Mouse (Mus musculus): ENCODE data around the gene Slc16a6. TPM values are rescaled to one million over a fixed set of nuclear protein-coding genes. Genes with fewer than 3 reads are reported as not detected.
A peak's percentile ranks its signal among the peaks of the same experiment; 100 is the strongest.

Slc16a6 gene
- polyA plus RNA-seq, 1 experiment from 2014 or later = 3.6 TPM

- no peaks in the 10 kb centered on the region for H3K9me3 ChIP-seq (replicated peaks)
- H3K27ac ChIP-seq = no peak overlapping the region
- peaks cover 10% of the 10 kb centered on the region; the same call in 1 of the 2 replicates for H3K27me3 ChIP-seq
- H3K36me3 ChIP-seq (ENCODE audit: poor library complexity, severe bottlenecking) = no peaks in the 10 kb centered on the region
- no peak overlapping the region for H3K9ac ChIP-seq
- H3K4me2 ChIP-seq = no peak overlapping the region
- no peak overlapping the region for H3K4me3 ChIP-seq
- 92% methylated on average over 5 of the region's 5 CpGs for WGBS
- no peak for ATAC-seq
- peaks cover 17% of the 10 kb centered on the region for H3K4me1 ChIP-seq
These were observed 5.3 kb downstream of the Slc16a6 start for GRCm38 (mm10) chr11:109468133-109468532.

- no peak overlapping the region for H3K4me3 ChIP-seq
These were observed 6.4 kb downstream of the Slc16a6 start for GRCm38 (mm10) chr11:109466987-109467386.

GRCm38 (mm10) chr11:109465068-109465467, 8.3 kb downstream of the Slc16a6 start:
- no peaks in the 10 kb centered on the region for H3K4me1 ChIP-seq
- no peak overlapping the region for H3K4me2 ChIP-seq
- H3K36me3 ChIP-seq (ENCODE audit: poor library complexity, severe bottlenecking) = no peaks in the 10 kb centered on the region
- no peak overlapping the region for H3K4me3 ChIP-seq
- 0 out of 2 replicates have a peak, but pooled peaks cover under 1% of the 10 kb centered on the region for H3K27me3 ChIP-seq
- H3K9me3 ChIP-seq (replicated peaks) = no peaks in the 10 kb centered on the region
- ATAC-seq = no peak
- 93% methylated on average over 4 of the region's 4 CpGs for WGBS
- H3K27ac ChIP-seq = no peak overlapping the region
- H3K9ac ChIP-seq = no peak overlapping the region

More at GRCm38 (mm10) chr11:109466987-109467386, 6.4 kb downstream of the Slc16a6 start:
- H3K36me3 ChIP-seq (ENCODE audit: poor library complexity, severe bottlenecking) = no peaks in the 10 kb centered on the region
- peaks cover 11% of the 10 kb centered on the region for H3K4me1 ChIP-seq
- H3K9ac ChIP-seq = no peak overlapping the region
- peaks cover 8% of the 10 kb centered on the region; the same call in 1 of the 2 replicates for H3K27me3 ChIP-seq
- H3K9me3 ChIP-seq (replicated peaks) = no peaks in the 10 kb centered on the region
- no peak for ATAC-seq
- no peak overlapping the region for H3K4me2 ChIP-seq
- no peak overlapping the region for H3K27ac ChIP-seq
- WGBS = 86% methylated on average over 8 of the region's 8 CpGs

GRCm38 (mm10) chr11:109460586-109460985, 12.8 kb downstream of the Slc16a6 start:
- Histone ChIP-seq H3K27ac (no peak overlapping the region), H3K9ac (no peak overlapping the region)

GRCm38 (mm10) chr11:109458165-109458564, 15.2 kb downstream of the Slc16a6 start:
- Histone ChIP-seq H3K4me2 (no peak overlapping the region), H3K4me3 (no peak overlapping the region), H3K36me3 (ENCODE audit: poor library complexity, severe bottlenecking) (peaks cover 9% of the 10 kb centered on the region; the same call in 1 of the 2 replicates), H3K27me3 (no peaks in the 10 kb centered on the region), H3K27ac (no peak overlapping the region), H3K9me3 (replicated peaks) (no peaks in the 10 kb centered on the region), H3K9ac (no peak overlapping the region), H3K4me1 (no peaks in the 10 kb centered on the region)
- no peak for ATAC-seq
- WGBS = 94% methylated on average over 11 of the region's 11 CpGs

More at GRCm38 (mm10) chr11:109460586-109460985, 12.8 kb downstream of the Slc16a6 start:
- Histone ChIP-seq H3K4me2 (no peak overlapping the region), H3K4me1 (no peaks in the 10 kb centered on the region), H3K9me3 (replicated peaks) (no peaks in the 10 kb centered on the region), H3K36me3 (ENCODE audit: poor library complexity, severe bottlenecking) (no peaks in the 10 kb centered on the region), H3K27me3 (no peaks in the 10 kb centered on the region), H3K4me3 (no peak overlapping the region)
- 84% methylated on average over 5 of the region's 5 CpGs for WGBS
- ATAC-seq = no peak

- Histone ChIP-seq H3K36me3 (ENCODE audit: poor library complexity, severe bottlenecking) (peaks cover 14% of the 10 kb centered on the region), H3K27me3 (no peaks in the 10 kb centered on the region), H3K4me2 (no peak overlapping the region), H3K4me3 (no peak overlapping the region), H3K9me3 (replicated peaks) (no peaks in the 10 kb centered on the region), H3K4me1 (no peaks in the 10 kb centered on the region), H3K27ac (no peak overlapping the region), H3K9ac (no peak overlapping the region)
- ATAC-seq = no peak
- 88% methylated on average over 5 of the region's 5 CpGs for WGBS
These were observed 17.1 kb downstream of the Slc16a6 start for GRCm38 (mm10) chr11:109456261-109456660.

- Histone ChIP-seq H3K9ac (no peak overlapping the region), H3K27ac (no peak overlapping the region), H3K27me3 (no peaks in the 10 kb centered on the region), H3K4me3 (no peak overlapping the region), H3K4me2 (no peak overlapping the region), H3K9me3 (replicated peaks) (no peaks in the 10 kb centered on the region), H3K4me1 (no peaks in the 10 kb centered on the region), H3K36me3 (ENCODE audit: poor library complexity, severe bottlenecking) (peaks cover 14% of the 10 kb centered on the region)
- ATAC-seq = no peak
- WGBS = 84% methylated on average over 11 of the region's 11 CpGs
These were observed 22.2 kb downstream of the Slc16a6 start for GRCm38 (mm10) chr11:109451169-109451568.

GRCm38 (mm10) chr11:109445438-109446035, 27.9 kb downstream of the Slc16a6 start:
- Histone ChIP-seq H3K4me3 (no peak overlapping the region), H3K27me3 (peaks cover 4% of the 10 kb centered on the region; the same call in 1 of the 2 replicates), H3K4me2 (no peak overlapping the region), H3K27ac (no peak overlapping the region), H3K4me1 (no peaks in the 10 kb centered on the region), H3K9ac (no peak overlapping the region), H3K36me3 (ENCODE audit: poor library complexity, severe bottlenecking) (no peaks in the 10 kb centered on the region), H3K9me3 (replicated peaks) (no peaks in the 10 kb centered on the region)
- ATAC-seq = peak; percentile 70
- WGBS = 49% methylated on average over 13 of the region's 13 CpGs

- Histone ChIP-seq H3K27me3 (peaks cover 5% of the 10 kb centered on the region; the same call in 1 of the 2 replicates), H3K4me2 (no peak overlapping the region), H3K36me3 (ENCODE audit: poor library complexity, severe bottlenecking) (no peaks in the 10 kb centered on the region), H3K4me1 (peaks cover 6% of the 10 kb centered on the region), H3K9ac (no peak overlapping the region), H3K4me3 (no peak overlapping the region), H3K27ac (no peak overlapping the region), H3K9me3 (replicated peaks) (no peaks in the 10 kb centered on the region)
- no peak for ATAC-seq
- 39% methylated on average over 7 of the region's 7 CpGs for WGBS
These were observed 28.8 kb downstream of the Slc16a6 start for GRCm38 (mm10) chr11:109444600-109444999.

- peaks cover 5% of the 10 kb centered on the region; the same call in 1 of the 2 replicates for H3K27me3 ChIP-seq
- no peak overlapping the region for H3K27ac ChIP-seq
- 92% methylated on average over 8 of the region's 8 CpGs for WGBS
- no peak for ATAC-seq
- H3K36me3 ChIP-seq (ENCODE audit: poor library complexity, severe bottlenecking) = no peaks in the 10 kb centered on the region
- no peak overlapping the region for H3K4me2 ChIP-seq
- peaks cover 8% of the 10 kb centered on the region for H3K4me1 ChIP-seq
- H3K4me3 ChIP-seq = no peak overlapping the region
- H3K9me3 ChIP-seq (replicated peaks) = no peaks in the 10 kb centered on the region
- H3K9ac ChIP-seq = no peak overlapping the region
These were observed 29.7 kb downstream of the Slc16a6 start for GRCm38 (mm10) chr11:109443468-109444263.

GRCm38 (mm10) chr11:109442166-109442730, 31.1 kb downstream of the Slc16a6 start:
- no peak overlapping the region for H3K4me2 ChIP-seq
- H3K4me1 ChIP-seq = peaks cover 8% of the 10 kb centered on the region
- H3K36me3 ChIP-seq (ENCODE audit: poor library complexity, severe bottlenecking) = peaks cover 13% of the 10 kb centered on the region
- WGBS = 70% methylated on average over 5 of the region's 5 CpGs
- ATAC-seq = no peak
- H3K9ac ChIP-seq = no peak overlapping the region
- H3K27ac ChIP-seq = no peak overlapping the region
- peaks cover 5% of the 10 kb centered on the region; the same call in 1 of the 2 replicates for H3K27me3 ChIP-seq
- H3K4me3 ChIP-seq = no peak overlapping the region
- no peaks in the 10 kb centered on the region for H3K9me3 ChIP-seq (replicated peaks)

GRCm38 (mm10) chr11:109441119-109441518, 32.3 kb downstream of the Slc16a6 start:
- no peak overlapping the region for H3K9ac ChIP-seq
- peaks cover 8% of the 10 kb centered on the region for H3K4me1 ChIP-seq
- H3K4me3 ChIP-seq = no peak overlapping the region
- WGBS = 49% methylated on average over 3 of the region's 3 CpGs
- H3K4me2 ChIP-seq = no peak overlapping the region
- H3K36me3 ChIP-seq (ENCODE audit: poor library complexity, severe bottlenecking) = peaks cover 24% of the 10 kb centered on the region
- H3K27me3 ChIP-seq = peaks cover 5% of the 10 kb centered on the region; the same call in 1 of the 2 replicates
- H3K9me3 ChIP-seq (replicated peaks) = no peaks in the 10 kb centered on the region
- no peak overlapping the region for H3K27ac ChIP-seq
- ATAC-seq = no peak
